Comparison of ENCODE assay signal across 19 mouse cellular contexts in the genomic region with DNA sequence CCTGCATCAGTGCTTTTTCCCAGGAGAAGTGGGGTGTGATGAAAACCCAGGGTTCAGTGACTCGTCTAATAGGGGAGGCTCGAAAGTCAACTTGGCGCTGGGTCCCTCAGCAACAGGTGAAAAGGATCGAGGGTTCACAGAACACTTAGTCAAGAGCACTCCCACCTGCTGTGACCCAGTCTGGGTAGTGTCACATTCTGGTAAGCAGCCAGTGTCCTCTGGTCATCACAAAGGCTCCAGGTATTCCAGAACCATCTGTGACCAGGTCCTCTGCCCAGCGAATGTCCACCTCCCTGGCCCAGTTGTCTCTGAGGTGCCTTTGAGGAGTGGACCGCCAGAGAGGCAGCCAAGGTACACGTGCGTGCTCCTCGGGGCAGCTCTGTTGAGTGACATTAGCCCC. TPM values are rescaled to one million over a fixed set of nuclear protein-coding genes. Genes with fewer than 3 reads are reported as not detected.
A peak's percentile ranks its signal among the peaks of the same experiment; 100 is the strongest.
DNase-seq lines count a peak whose midpoint lies in the region; ATAC-seq lines count a peak whose summit lies in the region.
"Had no signal": no experiment of that assay in that cellular context is flagged by ENCODE, and none has a peak within 500 bp of the region (broad histone marks: within the 10 kb centered on the region; RNA-seq: fewer than 3 reads in every experiment).

No protein-coding gene starts in this region.

- DNase-seq in heart, adult 18-20 months, result no peak
- no peak for DNase-seq in kidney, adult 11 months
- no peak for DNase-seq in neural tube, embryonic 10.5 days (ENCODE audit: extremely low spot score, low spot score)
- no peak for DNase-seq in layer of hippocampus, adult 9-10 months (ENCODE audit: low spot score)
- DNase-seq: gastrocnemius, postnatal 14 days; liver; thymus, postnatal 25 days had no signal

- no peaks in the 10 kb centered on the region for H3K36me3 ChIP-seq in heart, embryonic 12.5 days
- H3K36me3 ChIP-seq in kidney, embryonic 15.5 days, result no peaks in the 10 kb centered on the region
- no peaks in the 10 kb centered on the region for H3K36me3 ChIP-seq in neural tube, embryonic 13.5 days
- H3K36me3 ChIP-seq: embryonic facial prominence, embryonic 13.5 days; G1E; midbrain, embryonic 13.5 days had no signal

- peaks cover 35% of the 10 kb centered on the region for H3K27me3 ChIP-seq in heart, embryonic 12.5 days (replicated peaks)
- H3K27me3 ChIP-seq in kidney, embryonic 15.5 days, result peaks cover 30% of the 10 kb centered on the region
- peaks cover 27% of the 10 kb centered on the region for H3K27me3 ChIP-seq in neural tube, embryonic 13.5 days

- H3K4me1 ChIP-seq in heart, embryonic 12.5 days (replicated peaks), result 0 out of 2 replicates have a peak, but pooled peaks cover 10% of the 10 kb centered on the region
- peaks cover 13% of the 10 kb centered on the region; the same call in 1 of the 2 replicates for H3K4me1 ChIP-seq in kidney, embryonic 15.5 days
- H3K4me1 ChIP-seq in neural tube, embryonic 13.5 days (replicated peaks), result peaks cover 17% of the 10 kb centered on the region

- no peak for ATAC-seq in heart, embryonic 12.5 days (ENCODE audit: insufficient number of reproducible peaks, low FRiP score)
- ATAC-seq in kidney, embryonic 15.5 days (replicated peaks; ENCODE audit: low FRiP score), result no peak
- ATAC-seq in neural tube, embryonic 13.5 days (ENCODE audit: low read depth), result no peak
- ATAC-seq: hindbrain, embryonic 16.5 days; midbrain, embryonic 13.5 days had no signal

- peak overlapping the region; percentile 57 for H3K4me3 ChIP-seq in heart, embryonic 12.5 days
- H3K4me3 ChIP-seq in kidney, embryonic 15.5 days (replicated peaks), result no peak overlapping the region
- no peak overlapping the region for H3K4me3 ChIP-seq in neural tube, embryonic 13.5 days
- H3K4me3 ChIP-seq: embryonic facial prominence, embryonic 13.5 days; midbrain, embryonic 13.5 days had no signal

- peak overlapping the region; percentile 84 for H3K4me2 ChIP-seq in heart, embryonic 12.5 days
- H3K4me2 ChIP-seq in kidney, embryonic 15.5 days, result peak overlapping the region; percentile 95; the same call in 1 of the 2 replicates
- peak overlapping the region; percentile 90; the same call in 1 of the 2 replicates for H3K4me2 ChIP-seq in neural tube, embryonic 13.5 days
- H3K4me2 ChIP-seq: embryonic facial prominence, embryonic 13.5 days; midbrain, embryonic 13.5 days had no signal

- peak overlapping the region; percentile 76 for H3K9ac ChIP-seq in heart, embryonic 12.5 days
- H3K9ac ChIP-seq in kidney, embryonic 15.5 days, result no peak overlapping the region
- H3K9ac ChIP-seq in neural tube, embryonic 13.5 days, result no peak overlapping the region
- H3K9ac ChIP-seq: embryonic facial prominence, embryonic 13.5 days; midbrain, embryonic 13.5 days had no signal

- 43% methylated on average over 9 of the region's 9 CpGs for WGBS in heart, embryonic 12.5 days
- 61% methylated on average over 9 of the region's 9 CpGs for WGBS in kidney, embryonic 15.5 days
- WGBS in neural tube, embryonic 13.5 days, result 67% methylated on average over 9 of the region's 9 CpGs

- H3K9me3 ChIP-seq in heart, embryonic 12.5 days (replicated peaks), result no peaks in the 10 kb centered on the region
- no peaks in the 10 kb centered on the region for H3K9me3 ChIP-seq in kidney, embryonic 15.5 days (replicated peaks)
- no peaks in the 10 kb centered on the region for H3K9me3 ChIP-seq in neural tube, embryonic 13.5 days
- H3K9me3 ChIP-seq: embryonic facial prominence, embryonic 13.5 days; midbrain, embryonic 13.5 days had no signal

- no peak overlapping the region for H3K27ac ChIP-seq in heart, embryonic 12.5 days (ENCODE audit: poor library complexity, severe bottlenecking)
- H3K27ac ChIP-seq in kidney, embryonic 15.5 days, result no peak overlapping the region
- H3K27ac ChIP-seq in neural tube, embryonic 13.5 days (replicated peaks), result no peak overlapping the region
- H3K27ac ChIP-seq: embryonic facial prominence, embryonic 13.5 days; midbrain, embryonic 13.5 days; stomach, postnatal 0 days had no signal

RNA-seq across cellular contexts. Expression of a gene that starts 2.3 kb away (rescaled TPM):
- 33.1 and 37.7 TPM in 2 replicates for polyA plus RNA-seq in heart, embryonic 12.5 days (2016; fragmentation: Nextera tagmentation; extraction: Ambion mirVana)
- total RNA-seq in heart, adult 18-20 months (2021), result 1 to 10 TPM; 7.2 to 7.8 TPM
- 24.9 and 30.5 TPM in 2 replicates for polyA plus RNA-seq in kidney, embryonic 15.5 days (2015; fragmentation: Nextera tagmentation; extraction: Ambion mirVana)
- 18.4 and 22.9 TPM in 2 replicates for polyA plus RNA-seq in neural tube, embryonic 13.5 days (2015; fragmentation: Nextera tagmentation; extraction: Ambion mirVana)
- polyA plus RNA-seq: G1E had no signal

RNA-seq across cellular contexts. Expression of a gene that starts 19.1 kb away (rescaled TPM):
- 0.19 TPM in 1 of 2 replicates, not detected in the other for polyA plus RNA-seq in heart, embryonic 12.5 days (2016; fragmentation: Nextera tagmentation; extraction: Ambion mirVana)
- under 1 TPM; 0.15 to 0.23 TPM for total RNA-seq in heart, adult 18-20 months (2021)
- 1.4 and 1.7 TPM in 2 replicates for polyA plus RNA-seq in kidney, embryonic 15.5 days (2015; fragmentation: Nextera tagmentation; extraction: Ambion mirVana)
- not detected in 2 replicates for polyA plus RNA-seq in neural tube, embryonic 13.5 days (2015; fragmentation: Nextera tagmentation; extraction: Ambion mirVana)
- total RNA-seq: adrenal gland, adult 18-20 months; G1E; gastrocnemius, postnatal 14 days had no signal
- polyA plus RNA-seq: G1E had no signal

RNA-seq across cellular contexts. Expression of a gene that starts 42.3 kb away (rescaled TPM):
- polyA plus RNA-seq in heart, embryonic 12.5 days (2016; fragmentation: Nextera tagmentation; extraction: Ambion mirVana), result not detected in 2 replicates
- not detected for total RNA-seq in heart, adult 18-20 months (2021)
- 0.85 and 1.1 TPM in 2 replicates for polyA plus RNA-seq in kidney, embryonic 15.5 days (2015; fragmentation: Nextera tagmentation; extraction: Ambion mirVana)
- not detected in 2 replicates for polyA plus RNA-seq in neural tube, embryonic 13.5 days (2015; fragmentation: Nextera tagmentation; extraction: Ambion mirVana)
- total RNA-seq: adrenal gland, adult 18-20 months; gastrocnemius, postnatal 14 days; layer of hippocampus, postnatal 10 days; left cerebral cortex, postnatal 14 days had no signal
- polyA plus RNA-seq: cortical plate, adult 2 months; G1E; hindbrain, embryonic 16.5 days had no signal

RNA-seq across cellular contexts. Expression of a gene that starts 46.4 kb away (rescaled TPM):
- polyA plus RNA-seq in heart, embryonic 12.5 days (2016; fragmentation: Nextera tagmentation; extraction: Ambion mirVana), result 0.15 and 0.24 TPM in 2 replicates
- under 1 TPM; 0.40 to 0.49 TPM for total RNA-seq in heart, adult 18-20 months (2021)
- polyA plus RNA-seq in kidney, embryonic 15.5 days (2015; fragmentation: Nextera tagmentation; extraction: Ambion mirVana), result 2.2 and 2.4 TPM in 2 replicates
- 0.22 and 0.45 TPM in 2 replicates for polyA plus RNA-seq in neural tube, embryonic 13.5 days (2015; fragmentation: Nextera tagmentation; extraction: Ambion mirVana)
- total RNA-seq: layer of hippocampus, postnatal 10 days; left cerebral cortex, postnatal 14 days had no signal
- polyA plus RNA-seq: cortical plate, adult 2 months; G1E had no signal
